Mouse (Mus musculus) limb, embryonic 10.5 days (tissue): Measurements from ENCODE around the gene Pop5. TPM values are rescaled to one million over a fixed set of nuclear protein-coding genes. Genes with fewer than 3 reads are reported as not detected.

ENCODE experiments used
- DNase-seq: peaks from one replicate; pipeline ENCODE4 v3.0.0-alpha.2; 2017; ENCODE audit warnings: low spot score
- H3K27ac ChIP-seq: fragments of 300-500 bp; sonication (generic); 2 replicates; pipeline ENCODE4 v1.5.1; 2016; ENCODE audit warnings: mild to moderate bottlenecking
- H3K27me3 ChIP-seq: fragments of 300-500 bp; sonication (generic); 2 replicates; pipeline ENCODE4 v1.6.1; 2016; ENCODE audit warnings: low read depth, mild to moderate bottlenecking; ENCODE audit not compliant: poor library complexity, severe bottlenecking
- H3K36me3 ChIP-seq: fragments of 300-500 bp; sonication (generic); 2 replicates; pipeline ENCODE4 v1.6.1; 2016; ENCODE audit warnings: mild to moderate bottlenecking, moderate library complexity
- H3K4me1 ChIP-seq: fragments of 300-500 bp; sonication (generic); 2 replicates; pipeline ENCODE4 v1.6.1; 2016
- H3K4me3 ChIP-seq: fragments of 300-500 bp; sonication (generic); 2 replicates; pipeline ENCODE4 v1.5.1; 2016; ENCODE audit warnings: mild to moderate bottlenecking, moderate library complexity
- H3K9me3 ChIP-seq: fragments of 300-500 bp; sonication (generic); replicated peaks from 2 replicates; pipeline ENCODE4 v1.6.1; 2016; ENCODE audit warnings: mild to moderate bottlenecking
- WGBS: fragments of 180-500 bp; shearing (Covaris S2); methylation state at CpG from one replicate; pipeline ENCODE4 v1.1.7; 2016; 5-methylcytosine and 5-hydroxymethylcytosine counted together
- polyA plus RNA-seq: library from polyadenylated mRNA; unstranded; fragments of >200 nt; fragmentation: Nextera tagmentation; extraction: Ambion mirVana; gene quantifications from 2 replicates; pipeline ENCODE4 v1.2.1, GENCODE M21; 2016

The Pop5 gene
- polyA plus RNA-seq, 1 experiment from 2014 or later = 130 TPM

GRCm38 (mm10) chr5:115274353-115274752 lies 38.7 kb downstream of the Pop5 start:
- H3K27ac ChIP-seq = no peak overlapping the region
- no peaks in the 10 kb centered on the region for H3K27me3 ChIP-seq
- peaks cover 15% of the 10 kb centered on the region for H3K36me3 ChIP-seq
- no peak overlapping the region for H3K4me3 ChIP-seq
- H3K9me3 ChIP-seq = no peaks in the 10 kb centered on the region
- no peak for DNase-seq
- 88% methylated on average over 1 of the region's 1 CpGs for WGBS
- peaks cover 34% of the 10 kb centered on the region for H3K4me1 ChIP-seq

- H3K4me1 ChIP-seq = peaks cover 30% of the 10 kb centered on the region
- H3K4me3 ChIP-seq = no peak overlapping the region
- H3K27ac ChIP-seq = no peak overlapping the region
- H3K9me3 ChIP-seq = no peaks in the 10 kb centered on the region
- no peak for DNase-seq
- 92% methylated on average over 1 of the region's 1 CpGs for WGBS
- peaks cover 11% of the 10 kb centered on the region for H3K36me3 ChIP-seq
- H3K27me3 ChIP-seq = no peaks in the 10 kb centered on the region
These were observed 39.1 kb downstream of the Pop5 start for GRCm38 (mm10) chr5:115274771-115275170.

GRCm38 (mm10) chr5:115275998-115276397 lies 40.4 kb downstream of the Pop5 start:
- DNase-seq = peak; percentile 71
- Histone ChIP-seq H3K4me3 (no peak overlapping the region), H3K4me1 (peaks cover 24% of the 10 kb centered on the region), H3K9me3 (no peaks in the 10 kb centered on the region), H3K27ac (no peak overlapping the region), H3K36me3 (0 out of 2 replicates have a peak, but pooled peaks cover 2% of the 10 kb centered on the region), H3K27me3 (no peaks in the 10 kb centered on the region)
- 32% methylated on average over 14 of the region's 14 CpGs for WGBS

GRCm38 (mm10) chr5:115278053-115278452 lies 42.4 kb downstream of the Pop5 start:
- Histone ChIP-seq H3K36me3 (peaks cover 6% of the 10 kb centered on the region), H3K4me1 (peaks cover 16% of the 10 kb centered on the region), H3K9me3 (no peaks in the 10 kb centered on the region), H3K27ac (no peak overlapping the region), H3K4me3 (no peak overlapping the region), H3K27me3 (no peaks in the 10 kb centered on the region)
- WGBS = 74% methylated on average over 1 of the region's 1 CpGs
- no peak for DNase-seq

- H3K4me3 ChIP-seq = no peak overlapping the region
- H3K27me3 ChIP-seq = no peaks in the 10 kb centered on the region
- DNase-seq = no peak
- H3K9me3 ChIP-seq = no peaks in the 10 kb centered on the region
- peaks cover 13% of the 10 kb centered on the region for H3K36me3 ChIP-seq
- WGBS = 77% methylated on average over 2 of the region's 2 CpGs
- peaks cover 9% of the 10 kb centered on the region for H3K4me1 ChIP-seq
- H3K27ac ChIP-seq = no peak overlapping the region
These were observed 43.1 kb downstream of the Pop5 start for GRCm38 (mm10) chr5:115278785-115279184.

- no peaks in the 10 kb centered on the region for H3K27me3 ChIP-seq
- 4% methylated on average over 45 of the region's 45 CpGs for WGBS
- H3K27ac ChIP-seq = peak within 1 kb of the TSS; percentile 86
- peak within 1 kb of the TSS; percentile 96 for H3K4me3 ChIP-seq
- H3K9me3 ChIP-seq = no peaks in the 10 kb centered on the region
- peaks cover 9% of the 10 kb centered on the region for H3K4me1 ChIP-seq
- peak; percentile 88 for DNase-seq
- H3K36me3 ChIP-seq = peaks cover 20% of the 10 kb centered on the region
These were observed 43.8 kb downstream of the Pop5 start, which contains the start of gene Coq5 for GRCm38 (mm10) chr5:115279226-115280049. Gene Coq5, plus strand, starts transcription at chr5:115279666.

GRCm38 (mm10) chr5:115280050-115280687 lies 44.5 kb downstream of the Pop5 start:
- H3K27ac ChIP-seq = peak overlapping the region; percentile 86
- peak; percentile 53 for DNase-seq
- no peaks in the 10 kb centered on the region for H3K9me3 ChIP-seq
- peaks cover 26% of the 10 kb centered on the region for H3K36me3 ChIP-seq
- peaks cover 9% of the 10 kb centered on the region for H3K4me1 ChIP-seq
- peak overlapping the region; percentile 96 for H3K4me3 ChIP-seq
- 8% methylated on average over 17 of the region's 17 CpGs for WGBS
- no peaks in the 10 kb centered on the region for H3K27me3 ChIP-seq

- peaks cover 64% of the 10 kb centered on the region for H3K36me3 ChIP-seq
- H3K27me3 ChIP-seq = no peaks in the 10 kb centered on the region
- H3K4me1 ChIP-seq = peaks cover 7% of the 10 kb centered on the region
- no peak overlapping the region for H3K4me3 ChIP-seq
- H3K27ac ChIP-seq = no peak overlapping the region
- 94% methylated on average over 3 of the region's 3 CpGs for WGBS
- DNase-seq = no peak
- no peaks in the 10 kb centered on the region for H3K9me3 ChIP-seq
These were observed 49.1 kb downstream of the Pop5 start for GRCm38 (mm10) chr5:115284735-115285134.

- Histone ChIP-seq H3K4me3 (no peak overlapping the region), H3K36me3 (peaks cover 95% of the 10 kb centered on the region)
- no peak for DNase-seq
These were observed 58.5 kb downstream of the Pop5 start for GRCm38 (mm10) chr5:115294173-115294572.

More at GRCm38 (mm10) chr5:115294173-115294572, 58.5 kb downstream of the Pop5 start:
- 91% methylated on average over 8 of the region's 8 CpGs for WGBS
- Histone ChIP-seq H3K9me3 (no peaks in the 10 kb centered on the region), H3K27me3 (no peaks in the 10 kb centered on the region), H3K27ac (no peak overlapping the region), H3K4me1 (peaks cover 19% of the 10 kb centered on the region)

Other genes with a start within 250 kb of the Pop5 start
- 15.2 and 15.3 TPM in 2 replicates for gene Sppl3, start 224.7 kb upstream of the Pop5 start, polyA plus RNA-seq
- gene Gm10401, start 137.5 kb upstream of the Pop5 start, polyA plus RNA-seq = 24.9 and 26.2 TPM in 2 replicates
- gene Acads, start 116.5 kb upstream of the Pop5 start, polyA plus RNA-seq = 91.6 and 91.9 TPM in 2 replicates
- 77.0 and 78.3 TPM in 2 replicates for gene Unc119b, start 100.9 kb upstream of the Pop5 start, polyA plus RNA-seq
- gene Mlec, start 77.7 kb upstream of the Pop5 start, polyA plus RNA-seq = 92.0 and 94.3 TPM in 2 replicates
- 1.9 and 2.6 TPM in 2 replicates for gene Cabp1, start 41.5 kb upstream of the Pop5 start, polyA plus RNA-seq
- gene Rnf10, start 37.1 kb downstream of the Pop5 start, polyA plus RNA-seq = 159 and 160 TPM in 2 replicates
- gene Coq5, start 43.8 kb downstream of the Pop5 start, polyA plus RNA-seq = 54.1 and 57.2 TPM in 2 replicates
- gene Dynll1, start 65.2 kb downstream of the Pop5 start, polyA plus RNA-seq = 1,816 and 1,865 TPM in 2 replicates
- 444 and 468 TPM in 2 replicates for gene Srsf9, start 91.3 kb downstream of the Pop5 start, polyA plus RNA-seq
- 33.3 and 34.1 TPM in 2 replicates for gene Gatc, start 105.3 kb downstream of the Pop5 start, polyA plus RNA-seq
- gene Triap1, start 105.4 kb downstream of the Pop5 start, polyA plus RNA-seq = 55.0 and 60.0 TPM in 2 replicates
- 718 and 743 TPM in 2 replicates for gene Cox6a1, start 113.1 kb downstream of the Pop5 start, polyA plus RNA-seq
- 54.0 and 60.6 TPM in 2 replicates for gene Msi1, start 193.8 kb downstream of the Pop5 start, polyA plus RNA-seq
- not detected in 2 replicates for gene Pla2g1b, start 230.4 kb downstream of the Pop5 start, polyA plus RNA-seq
- 16.0 and 18.5 TPM in 2 replicates for gene Sirt4, start 248.9 kb downstream of the Pop5 start, polyA plus RNA-seq